Mouse (Mus musculus): ENCODE measurements around the gene Gcg.

Gcg gene

DNA sequence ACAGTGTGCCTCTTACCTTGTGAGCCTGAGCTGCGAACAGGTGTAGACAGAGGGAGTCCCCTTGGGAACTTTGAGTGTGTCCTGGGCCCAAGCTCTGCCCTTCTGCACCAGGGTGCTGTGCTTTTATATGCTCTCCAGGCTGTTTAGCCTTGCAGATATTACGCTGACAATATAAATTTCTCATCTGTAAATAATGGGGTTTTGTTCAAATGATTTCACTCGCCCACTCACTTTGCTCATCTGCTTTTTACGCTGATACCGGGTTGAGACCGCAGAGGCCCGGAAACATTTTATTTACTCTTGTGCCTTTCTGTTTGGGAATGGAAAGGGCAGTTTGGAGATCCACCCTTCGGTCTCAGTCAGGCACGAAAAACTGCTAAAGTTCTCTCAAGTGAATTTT, at the start of gene Gcg:
Gcg (minus strand) TSS at position 101 of the 400 bp plus-strand sequence.
- DNase-seq (ENCODE audit: low spot score in 2 of 2) = no peak

DNA sequence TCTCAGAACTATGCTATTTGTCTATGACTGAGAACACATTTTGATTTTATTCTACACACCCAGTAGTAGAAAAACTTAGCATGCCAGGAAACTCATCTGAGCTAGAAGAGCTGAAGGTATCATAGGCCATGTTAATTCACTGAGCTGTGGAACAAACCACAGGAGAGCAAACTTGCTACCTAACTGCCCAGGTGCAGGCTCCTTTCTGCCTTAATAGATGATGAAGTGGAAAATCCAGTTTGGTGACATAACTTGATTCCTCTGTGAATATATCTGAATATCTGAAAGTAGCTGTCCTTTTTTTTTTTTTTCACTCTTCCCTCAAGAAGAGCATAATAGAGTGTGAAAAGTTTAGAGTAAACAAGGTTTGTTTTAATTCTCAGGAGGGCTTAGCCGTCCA, 47.6 kb upstream of the Gcg start:
- DNase-seq (ENCODE audit: low spot score in 2 of 2) = no peak

DNA sequence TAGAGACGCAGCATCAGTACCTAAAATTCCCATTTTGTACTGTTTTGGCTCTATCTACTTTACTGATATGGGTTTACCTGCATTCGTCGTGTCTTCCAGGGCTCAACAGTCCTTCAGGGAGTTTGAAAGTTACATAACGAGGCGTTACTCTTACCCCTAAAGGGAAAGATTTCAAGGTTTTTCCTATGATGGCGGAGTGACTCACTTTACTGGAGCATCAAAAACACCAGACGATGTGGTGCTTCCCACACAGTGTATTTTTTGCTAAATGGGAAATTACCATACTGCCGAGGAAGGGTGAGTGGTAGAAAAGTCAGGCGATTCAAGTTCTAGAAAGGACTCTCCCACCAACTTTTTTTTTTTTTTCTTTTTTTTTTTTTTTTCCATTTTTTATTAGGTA, 42.9 kb upstream of the Gcg start:
- peak in 1 of 2 experiments; percentile 72 for DNase-seq (ENCODE audit: low spot score in 2 of 2)

DNA sequence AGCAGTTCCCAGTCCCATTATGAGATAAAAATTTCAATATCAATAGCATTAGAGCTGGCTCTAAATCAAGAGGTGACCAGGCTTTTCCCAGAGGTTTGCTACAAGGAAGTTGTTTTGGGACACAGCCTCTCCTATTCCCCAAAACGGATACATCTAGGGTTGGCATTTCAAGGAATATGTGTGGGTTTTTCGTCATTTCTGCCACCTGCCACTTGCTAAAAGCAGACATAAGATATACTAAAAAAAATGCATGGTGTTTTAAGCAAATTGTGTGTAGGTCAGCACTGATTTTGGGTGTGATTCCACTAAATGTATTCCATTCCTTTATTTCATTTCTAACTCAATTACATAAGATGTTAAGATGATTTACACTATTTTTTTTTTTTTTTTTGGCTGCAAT, 34.3 kb upstream of the Gcg start:
- peak; percentile 31 to 84 for DNase-seq (ENCODE audit: low spot score in 2 of 2)

DNA sequence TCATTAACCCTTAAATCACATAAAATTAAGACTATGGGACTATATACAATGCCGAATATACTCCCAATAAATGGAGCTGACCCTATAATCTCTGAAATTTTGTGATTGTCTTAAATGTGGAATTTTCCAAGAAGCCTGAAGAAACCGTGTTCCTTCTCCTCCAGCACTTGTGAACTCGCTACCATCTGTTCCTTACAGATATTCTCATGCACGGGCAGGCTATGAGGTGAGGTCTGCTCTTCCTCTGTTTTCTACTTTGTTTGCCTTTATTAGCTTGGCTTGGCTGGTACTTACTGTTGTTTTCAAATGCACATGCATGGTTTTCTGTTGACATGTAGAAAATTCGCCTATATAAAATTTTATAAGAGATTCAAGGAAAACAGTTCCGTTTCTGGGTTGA, 31.0 kb upstream of the Gcg start:
- DNase-seq (ENCODE audit: low spot score in 2 of 2) = no peak

DNA sequence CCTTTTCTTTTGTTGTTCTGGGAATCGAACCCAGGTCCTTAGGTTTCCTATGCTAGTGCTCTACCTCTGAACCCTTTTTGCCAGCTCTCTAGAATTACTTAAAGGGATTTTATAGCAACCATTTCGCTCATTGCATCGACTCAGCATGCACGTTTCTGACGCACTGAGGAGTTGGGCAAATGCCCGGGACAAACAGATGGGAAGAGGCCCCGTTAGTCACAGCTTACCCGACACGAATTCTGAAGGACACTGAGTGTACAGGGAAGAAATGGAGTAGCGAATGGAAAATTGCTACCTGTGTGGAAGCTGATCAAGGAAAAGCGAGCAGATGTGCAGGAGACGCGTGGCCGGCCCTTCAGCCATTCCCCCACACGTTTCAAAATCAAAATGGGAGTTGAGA, 30.0 kb upstream of the Gcg start:
- DNase-seq (ENCODE audit: low spot score in 2 of 2) = peak; percentile 83 to 89

DNA sequence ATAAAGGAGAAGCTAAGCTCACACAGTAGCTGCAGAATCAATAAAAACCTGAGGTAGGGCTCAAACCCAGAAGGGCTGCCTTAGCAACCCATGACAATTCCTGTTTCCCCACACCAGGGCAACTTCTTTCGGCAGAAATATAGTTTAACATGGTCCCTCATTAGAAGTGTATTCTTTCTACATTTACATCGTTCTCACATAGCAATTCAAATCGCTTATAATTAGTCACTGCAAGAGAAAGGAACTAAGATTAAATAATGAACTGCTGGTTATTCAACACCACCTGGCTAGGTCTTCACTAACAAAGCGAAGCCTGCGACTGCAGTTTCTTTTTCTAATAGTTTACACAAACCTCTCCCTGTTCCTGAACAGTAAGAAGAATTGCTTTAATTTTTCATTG, 23.7 kb upstream of the Gcg start:
- no peak for DNase-seq (ENCODE audit: low spot score in 2 of 2)

DNA sequence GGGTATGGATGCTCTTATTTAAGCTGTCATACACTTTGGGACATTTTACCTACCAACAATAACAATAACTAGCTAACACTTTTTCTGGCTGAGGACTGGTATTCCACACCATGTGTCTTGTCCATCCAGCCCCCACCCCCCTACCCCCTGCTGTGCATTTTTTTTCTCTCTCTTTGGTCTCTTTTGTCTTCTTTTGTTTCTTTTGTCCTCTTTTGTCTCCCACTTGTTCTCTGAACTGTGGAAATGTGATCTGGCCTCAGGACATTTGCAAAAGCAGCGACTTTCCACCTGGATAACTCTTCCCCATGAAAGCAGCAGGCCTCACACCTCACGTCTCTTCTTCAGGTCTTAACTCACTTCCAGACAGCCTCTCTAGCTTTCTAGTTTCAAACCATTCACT, 23.0 kb upstream of the Gcg start:
- DNase-seq (ENCODE audit: low spot score in 2 of 2) = no peak

DNA sequence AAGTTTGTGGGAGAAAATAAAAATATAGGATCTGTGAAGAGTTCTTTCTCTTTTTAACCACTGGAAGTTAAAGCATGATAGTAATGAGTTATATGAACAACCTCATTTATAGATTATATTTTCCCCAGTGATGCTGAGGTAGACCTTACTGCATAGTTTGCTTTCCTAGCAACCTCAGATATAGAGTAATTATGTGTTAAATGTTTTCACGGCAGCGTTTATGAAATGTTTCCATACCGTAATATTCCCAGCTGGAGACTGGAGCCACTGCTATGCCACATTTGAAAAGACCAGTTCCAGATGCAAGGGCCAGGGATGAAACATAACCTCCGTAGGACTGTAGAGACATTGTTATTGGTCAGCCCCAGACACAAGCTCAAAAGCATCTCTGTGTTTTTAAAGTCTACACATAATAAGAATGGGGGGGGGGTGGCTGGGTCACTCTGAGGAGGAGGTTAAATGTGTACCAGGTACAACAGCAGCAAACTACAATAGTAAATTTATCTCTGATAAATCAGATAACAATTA, 20.9 kb upstream of the Gcg start:
- DNase-seq (ENCODE audit: low spot score in 2 of 2) = no peak

DNA sequence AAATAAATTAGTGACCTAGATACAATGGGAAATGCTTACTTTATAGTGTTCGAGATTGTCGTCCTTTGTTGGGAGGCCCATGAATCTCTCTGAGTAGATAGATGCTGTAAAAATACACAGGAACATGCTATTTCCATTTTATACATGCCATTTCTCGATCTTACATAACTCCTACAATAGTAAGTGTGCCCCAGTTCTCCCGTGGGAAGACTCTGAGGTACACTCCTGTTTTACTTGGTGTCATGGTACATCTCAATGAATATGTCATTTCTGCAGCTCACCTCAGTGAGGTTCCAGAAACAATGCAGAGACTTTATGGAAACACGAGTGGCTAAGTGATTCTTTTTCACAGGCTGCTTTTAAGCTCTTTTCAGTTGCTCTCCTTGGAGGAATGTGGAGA, 19.9 kb upstream of the Gcg start:
- no peak for DNase-seq (ENCODE audit: low spot score in 2 of 2)

DNA sequence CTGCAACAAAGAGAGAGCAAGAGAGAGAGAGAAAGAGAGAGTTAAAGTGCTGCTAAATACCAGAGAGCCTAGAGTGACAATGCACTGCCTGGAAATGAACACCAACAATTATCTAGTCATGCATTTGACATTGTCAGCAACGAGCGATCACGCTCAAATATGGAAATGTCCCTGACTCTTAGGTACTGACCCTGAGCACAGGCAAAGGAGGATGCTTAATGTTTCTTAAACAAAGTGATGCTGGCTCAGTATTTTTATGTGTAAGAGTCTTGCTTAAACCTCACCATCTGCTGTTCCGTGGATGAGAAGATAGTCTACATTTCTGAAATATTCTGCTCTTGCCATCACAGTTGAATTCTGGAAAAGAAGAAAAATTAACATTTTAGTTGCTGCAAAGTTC, 19.1 kb upstream of the Gcg start:
- DNase-seq (ENCODE audit: low spot score in 2 of 2) = peak; percentile 35 to 45

DNA sequence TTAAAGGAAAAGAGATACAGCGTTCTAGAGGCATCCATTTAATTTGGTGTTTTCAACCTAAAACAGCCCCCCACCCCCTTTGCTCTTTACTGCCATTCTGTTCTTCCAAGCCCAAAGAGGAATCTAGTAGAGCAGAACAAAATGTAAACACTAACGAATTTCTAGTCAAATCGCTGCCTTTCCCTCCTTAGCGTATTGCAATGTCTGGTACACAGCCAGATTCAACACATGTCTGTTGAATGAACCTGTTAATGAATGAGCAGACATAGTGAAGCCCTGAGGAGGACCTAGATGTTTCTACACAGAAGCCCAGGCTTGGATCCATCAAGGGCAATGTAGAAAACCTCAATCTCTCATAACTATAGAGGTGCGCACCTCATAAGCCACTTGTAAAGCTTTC, 15.4 kb upstream of the Gcg start:
- DNase-seq (ENCODE audit: low spot score in 2 of 2) = no peak

DNA sequence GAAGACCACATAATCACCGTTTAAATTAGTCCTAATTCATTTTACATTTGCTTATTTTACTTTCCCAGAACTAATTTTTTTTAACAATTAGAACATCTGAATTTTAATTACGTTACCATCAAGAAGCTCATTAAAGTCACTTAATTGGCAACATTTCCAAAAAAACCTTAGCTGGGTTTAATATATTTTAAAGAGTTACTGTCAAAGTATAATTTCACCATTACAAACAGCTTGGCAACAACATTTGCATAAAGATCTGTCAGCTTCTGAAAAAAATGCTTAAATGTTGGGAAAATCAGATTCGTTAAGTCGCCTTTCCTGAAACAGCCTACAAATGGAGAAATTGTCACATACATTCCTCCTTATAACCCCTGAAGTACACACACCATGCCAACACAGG, 14.6 kb upstream of the Gcg start:
- no peak for DNase-seq (ENCODE audit: low spot score in 2 of 2)

DNA sequence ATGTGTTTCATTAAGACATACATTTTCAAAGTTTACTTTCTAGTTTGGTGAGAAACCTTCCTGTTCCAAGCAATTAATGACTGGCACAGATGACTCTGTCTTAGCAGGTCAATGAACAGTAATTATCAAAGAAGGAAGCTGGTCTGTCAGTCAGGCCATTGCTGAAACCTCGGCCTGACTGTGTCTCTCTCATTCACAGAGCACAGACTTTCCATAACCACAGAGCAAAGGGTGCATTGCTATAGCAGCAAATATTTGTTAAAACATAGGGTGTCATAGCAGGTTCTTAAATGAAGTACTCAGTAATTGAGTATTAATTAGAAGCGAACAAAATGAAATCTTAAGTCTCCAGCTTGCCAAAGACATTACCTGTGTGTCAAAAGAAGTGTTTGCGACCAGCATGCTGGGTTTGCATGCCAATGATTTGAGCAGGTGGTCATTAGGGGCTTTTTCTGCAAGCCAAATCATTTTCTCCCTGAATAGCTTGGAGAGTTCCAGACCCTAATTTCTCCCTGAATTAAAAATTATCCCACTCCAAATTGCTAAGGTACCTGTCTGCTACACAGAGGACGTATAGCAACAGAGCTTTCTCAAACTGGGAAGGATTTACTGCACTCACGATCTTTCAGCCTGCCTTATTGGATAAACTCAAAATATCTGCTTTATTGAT, 14.0 kb upstream of the Gcg start:
- DNase-seq (ENCODE audit: low spot score in 2 of 2) = no peak

DNA sequence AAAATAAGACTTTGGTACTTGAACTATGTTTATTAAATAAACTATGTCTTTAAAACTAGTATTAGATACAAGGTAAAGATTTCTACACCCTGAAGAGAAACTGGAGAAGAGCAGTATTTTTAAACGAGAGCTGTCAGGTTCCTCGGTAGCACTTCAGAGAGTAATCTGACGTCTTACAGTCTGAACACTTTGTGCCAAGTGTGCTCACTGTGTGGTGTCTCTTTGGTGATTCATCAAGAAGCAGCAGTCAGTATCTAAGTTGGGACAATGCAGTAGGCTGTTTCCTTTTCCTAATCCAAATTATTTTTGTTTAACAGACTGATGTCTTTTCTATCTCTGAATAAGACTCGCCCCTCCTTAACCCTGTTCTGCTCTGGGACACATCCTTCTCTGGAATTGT, 12.0 kb upstream of the Gcg start:
- peak in 1 of 2 experiments; percentile 47 for DNase-seq (ENCODE audit: low spot score in 2 of 2)

DNA sequence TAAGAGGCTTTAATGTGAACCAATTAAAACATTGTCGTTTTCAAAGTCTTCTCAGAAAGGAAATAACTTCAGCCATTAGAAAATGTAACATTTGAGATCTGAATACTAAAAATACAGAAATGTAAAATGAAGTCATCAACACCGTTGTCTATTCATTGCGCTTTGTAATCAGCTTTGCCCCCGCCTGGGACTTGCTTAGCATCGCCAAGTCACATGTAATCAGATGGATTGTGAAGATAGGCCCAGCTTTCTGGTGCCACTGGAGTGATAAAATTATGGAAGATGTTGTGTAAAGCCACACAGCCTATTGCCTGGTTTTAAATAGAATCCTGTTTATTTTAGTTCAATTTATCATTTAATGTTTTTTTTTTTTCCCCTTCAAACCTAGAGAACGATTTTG, 6.4 kb upstream of the Gcg start:
- peak in 1 of 2 experiments; percentile 41 for DNase-seq (ENCODE audit: low spot score in 2 of 2)

DNA sequence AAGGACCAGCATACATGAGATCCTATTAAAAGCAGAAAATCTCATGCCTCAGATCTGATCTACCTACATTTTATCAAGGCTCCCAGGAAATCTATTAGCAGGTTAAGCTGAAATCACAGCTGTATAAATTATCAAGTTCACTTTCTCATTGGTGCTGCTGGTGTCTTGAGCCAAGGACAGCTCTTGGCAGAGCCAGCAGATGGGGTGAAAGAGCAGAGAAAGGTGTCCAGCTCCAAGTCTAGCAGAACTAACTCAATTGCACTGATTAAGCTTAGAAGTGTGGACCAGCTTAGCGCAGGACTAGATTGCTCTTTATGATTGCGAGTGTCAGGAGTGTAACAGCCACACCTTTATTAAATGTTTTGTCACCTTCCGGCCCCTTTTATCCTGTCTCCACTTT, 1.5 kb upstream of the Gcg start:
- DNase-seq (ENCODE audit: low spot score in 2 of 2) = no peak

DNA sequence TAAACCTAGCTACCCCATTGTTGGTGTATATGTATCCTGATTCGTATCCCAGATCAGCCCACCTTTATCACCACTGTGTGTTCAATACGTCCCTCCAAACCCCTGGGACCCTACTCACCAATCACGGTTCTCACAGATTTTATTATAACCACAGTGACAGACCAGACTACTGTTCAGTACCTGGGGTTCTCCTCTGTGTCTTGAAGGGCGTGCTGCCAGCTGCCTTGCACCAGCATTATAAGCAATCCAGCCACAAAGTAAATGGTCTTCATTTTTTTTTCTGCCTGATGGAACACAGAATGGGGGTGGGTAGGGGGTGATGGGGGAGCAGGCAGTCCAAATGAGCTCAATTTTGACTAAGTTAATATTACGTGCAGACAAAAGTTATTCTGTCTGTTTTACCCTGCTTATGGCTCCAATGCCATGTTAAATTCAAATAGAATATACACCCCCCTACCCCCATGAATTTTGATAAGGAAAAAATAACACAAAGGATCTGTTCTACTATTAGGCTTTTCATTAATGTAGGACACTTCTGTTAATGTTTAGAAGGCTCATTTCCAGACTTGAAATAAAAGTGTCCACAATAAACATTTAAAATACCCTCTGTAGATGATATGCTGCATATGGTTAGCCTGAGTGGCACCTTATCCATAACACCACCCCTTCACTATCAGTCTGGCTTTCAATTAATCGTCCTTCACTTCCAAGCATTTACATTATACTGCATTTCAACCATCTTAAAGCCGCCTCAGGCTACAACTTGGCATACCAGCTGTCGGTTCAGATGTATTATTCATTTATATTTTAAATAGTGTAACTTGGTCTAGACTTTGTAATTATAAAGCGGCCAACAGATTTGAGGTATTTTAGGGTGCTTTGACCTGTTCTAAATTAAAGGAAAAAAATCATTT, 2.9 kb downstream of the Gcg start:
- DNase-seq (ENCODE audit: low spot score in 2 of 2) = no peak

DNA sequence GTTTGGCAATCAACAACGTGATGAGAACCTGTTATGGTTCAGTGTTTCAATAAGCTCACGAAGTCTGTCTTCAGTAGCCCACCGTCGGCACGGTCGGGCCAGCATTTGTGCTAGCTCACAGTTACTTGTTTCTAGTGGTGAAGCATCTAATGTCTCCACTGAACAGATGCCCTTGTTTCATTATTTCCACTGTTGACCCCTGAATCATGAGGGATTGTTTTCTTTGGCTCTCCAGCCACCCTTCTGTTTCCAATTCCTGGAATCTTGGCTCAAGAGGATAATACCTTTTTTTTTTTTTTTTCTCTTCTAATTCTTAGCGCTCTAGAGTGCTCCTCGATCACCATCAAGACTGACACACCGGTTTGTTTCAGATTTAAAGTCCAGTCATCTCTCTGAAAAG, 13.9 kb downstream of the Gcg start:
- no peak for DNase-seq (ENCODE audit: low spot score in 2 of 2)

DNA sequence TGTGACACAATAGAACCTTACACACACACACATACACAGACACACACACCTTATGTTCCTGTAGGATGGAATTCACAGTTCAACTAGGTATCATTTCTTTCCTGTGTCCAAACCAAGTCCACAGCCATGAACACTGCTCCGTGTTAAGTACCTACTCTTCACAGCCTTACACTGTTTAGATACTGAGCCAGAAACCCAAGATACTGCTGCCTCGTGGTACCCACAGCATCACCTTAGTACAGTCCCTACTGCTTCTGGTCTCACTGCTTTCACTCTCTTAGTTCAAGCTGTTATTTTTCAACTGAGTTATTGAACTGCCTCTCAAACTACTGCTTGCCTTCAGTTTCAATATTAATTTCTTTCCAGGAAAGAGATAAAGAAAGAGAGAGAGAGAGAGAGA, 20.2 kb downstream of the Gcg start:
- DNase-seq (ENCODE audit: low spot score in 2 of 2) = no peak

DNA sequence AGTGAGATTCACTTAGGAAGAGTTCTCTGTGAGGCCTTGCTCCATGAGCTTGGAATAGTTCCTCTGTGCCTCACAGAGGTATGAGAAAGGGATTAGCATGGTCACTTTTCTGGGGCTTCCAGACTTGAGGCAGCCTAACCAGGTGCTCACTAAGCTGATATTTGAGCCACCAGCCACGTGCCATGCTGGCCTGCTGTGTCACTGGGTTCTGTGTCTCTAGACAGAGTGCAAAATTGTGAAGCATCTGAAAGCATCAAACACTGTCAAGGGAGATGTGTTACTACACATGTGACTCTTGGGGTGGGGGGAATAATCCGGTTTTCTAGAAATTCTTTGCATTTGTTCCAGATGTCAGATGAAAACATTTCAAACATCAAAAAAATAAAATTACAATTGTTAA, 21.3 kb downstream of the Gcg start:
- no peak for DNase-seq (ENCODE audit: low spot score in 2 of 2)

DNA sequence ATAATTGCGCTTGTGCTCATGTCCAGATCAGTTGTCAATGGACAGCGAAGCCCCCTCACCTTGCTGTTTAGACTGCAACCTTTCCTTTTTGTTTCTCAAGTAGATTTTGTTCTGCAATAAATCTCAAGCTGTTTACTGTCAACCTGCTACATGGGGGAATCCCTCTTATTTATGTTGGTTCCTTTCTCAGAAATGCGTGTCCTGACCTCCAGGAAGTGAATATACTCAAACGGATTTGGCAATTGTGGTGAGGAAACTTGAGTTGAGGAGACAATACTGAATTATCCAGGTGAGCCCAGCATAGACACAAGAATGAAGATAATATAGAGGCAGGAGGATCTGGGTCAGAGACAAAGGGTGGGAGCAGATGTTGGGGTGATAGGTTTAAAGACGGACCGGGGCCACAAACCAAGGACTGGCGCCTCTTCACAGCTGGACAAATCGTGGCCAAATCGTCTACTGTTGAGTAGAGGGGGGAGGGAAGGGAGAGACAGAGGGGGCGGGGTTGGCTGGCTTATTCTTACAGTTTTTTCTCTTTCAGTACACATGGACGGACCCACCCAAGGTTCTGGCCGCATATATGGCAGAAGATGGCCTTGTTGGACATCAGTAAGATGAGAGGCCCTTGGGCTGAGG, 22.5 kb downstream of the Gcg start:
- DNase-seq (ENCODE audit: low spot score in 2 of 2) = no peak
